Mouse (Mus musculus) hindbrain, embryonic 13.5 days (tissue): Measurements from ENCODE around the gene Rap1gds1. TPM values are rescaled to one million over a fixed set of nuclear protein-coding genes. Genes with fewer than 3 reads are reported as not detected.
A peak's percentile ranks its signal among the peaks of the same experiment; 100 is the strongest.

Experiments used
- ATAC-seq: fragments of 200-750 bp; cut with Nextera tagmentation; 2 replicates; pipeline ENCODE4 v1.8.0; 2017; ENCODE audit warnings: moderate TSS enrichment; ENCODE audit not compliant: low FRiP score
- H3K27ac ChIP-seq: fragments of 300-500 bp; sonication (generic); 2 replicates; pipeline ENCODE4 v1.5.1; 2015; ENCODE audit warnings: inconsistent platforms, mild to moderate bottlenecking, moderate library complexity
- H3K27me3 ChIP-seq: fragments of 300-500 bp; sonication (generic); 2 replicates; pipeline ENCODE4 v1.6.1; 2015; ENCODE audit warnings: mild to moderate bottlenecking, inconsistent platforms
- H3K36me3 ChIP-seq: fragments of 300-500 bp; sonication (generic); 2 replicates; pipeline ENCODE4 v1.6.1; 2015; ENCODE audit warnings: mild to moderate bottlenecking, inconsistent platforms
- H3K4me1 ChIP-seq: fragments of 300-500 bp; sonication (generic); replicated peaks from 2 replicates; pipeline ENCODE4 v1.6.1; 2015; ENCODE audit warnings: inconsistent platforms
- H3K4me2 ChIP-seq: fragments of 300-500 bp; sonication (generic); 2 replicates; pipeline ENCODE4 v1.6.1; 2015; ENCODE audit warnings: inconsistent platforms, mild to moderate bottlenecking, moderate library complexity
- H3K4me3 ChIP-seq: fragments of 300-500 bp; sonication (generic); 2 replicates; pipeline ENCODE4 v1.5.1; 2015; ENCODE audit warnings: mild to moderate bottlenecking, inconsistent platforms
- H3K9ac ChIP-seq: fragments of 300-500 bp; sonication (generic); 2 replicates; pipeline ENCODE4 v1.6.1; 2015; ENCODE audit warnings: mild to moderate bottlenecking, inconsistent platforms
- H3K9me3 ChIP-seq: fragments of 300-500 bp; sonication (generic); 2 replicates; pipeline ENCODE4 v1.6.1; 2016; ENCODE audit warnings: inconsistent platforms
- WGBS: fragments of 180-500 bp; shearing (Covaris S2); methylation state at CpG from one replicate; pipeline ENCODE4 v1.1.7; 2015; 5-methylcytosine and 5-hydroxymethylcytosine counted together
- polyA plus RNA-seq: library from polyadenylated mRNA; unstranded; fragments of >200 nt; fragmentation: Nextera tagmentation; extraction: Ambion mirVana; gene quantifications from 2 replicates; pipeline ENCODE4 v1.2.1, GENCODE M21; 2015

The Rap1gds1 gene
- polyA plus RNA-seq, 1 experiment from 2014 or later = 67.3 TPM

DNA sequence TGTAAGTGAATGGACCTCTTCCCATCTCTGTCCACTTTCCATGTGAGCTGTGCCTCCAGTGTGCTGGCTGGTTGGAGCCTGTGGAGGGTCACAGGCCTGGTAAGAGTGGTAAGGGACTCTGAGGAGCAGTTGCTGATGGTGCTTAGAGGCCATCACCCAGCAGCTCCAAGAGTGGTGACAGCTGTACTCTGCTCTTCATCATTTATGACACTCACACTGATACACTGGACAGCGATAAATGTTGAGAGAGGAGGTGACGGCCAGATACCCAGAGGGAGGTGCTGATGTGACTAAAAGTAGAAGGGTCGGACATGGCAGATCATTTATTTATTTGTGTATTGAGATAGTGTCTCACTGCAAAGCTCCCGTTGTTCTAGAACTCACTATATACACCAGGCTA is 156.8 kb downstream of the Rap1gds1 start:
- Histone ChIP-seq H3K4me3 (no peak overlapping the region), H3K27me3 (no peaks in the 10 kb centered on the region), H3K9ac (no peak overlapping the region), H3K4me2 (no peak overlapping the region), H3K4me1 (no peaks in the 10 kb centered on the region), H3K9me3 (no peaks in the 10 kb centered on the region), H3K36me3 (peaks cover 4% of the 10 kb centered on the region), H3K27ac (no peak overlapping the region)
- no peak for ATAC-seq
- 95% methylated on average over 4 of the region's 4 CpGs for WGBS

DNA sequence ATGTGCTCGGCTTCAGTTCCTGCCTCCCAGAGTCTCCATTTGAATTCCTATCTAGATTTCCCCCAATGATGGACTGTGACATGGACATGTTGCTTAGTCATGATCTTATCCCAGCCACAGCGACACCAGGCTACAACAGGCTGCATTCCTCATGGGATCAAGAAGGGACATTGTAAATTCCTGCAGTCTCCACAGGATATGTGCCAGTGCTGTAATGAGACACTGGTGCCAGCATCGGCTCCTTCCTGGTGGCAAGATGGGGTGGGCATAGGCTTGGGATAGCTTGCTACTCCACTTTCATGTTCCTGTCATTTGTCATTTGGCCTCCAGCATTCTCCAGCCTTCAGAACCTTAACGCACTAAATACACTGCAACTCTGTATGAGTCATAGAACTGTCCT is 158.0 kb downstream of the Rap1gds1 start:
- Histone ChIP-seq H3K27me3 (no peaks in the 10 kb centered on the region), H3K9ac (no peak overlapping the region), H3K36me3 (peaks cover 4% of the 10 kb centered on the region), H3K4me1 (no peaks in the 10 kb centered on the region), H3K9me3 (no peaks in the 10 kb centered on the region), H3K4me3 (no peak overlapping the region), H3K27ac (no peak overlapping the region), H3K4me2 (no peak overlapping the region)
- 87% methylated on average over 4 of the region's 4 CpGs for WGBS
- ATAC-seq = no peak

- WGBS = 94% methylated on average over 4 of the region's 4 CpGs
- Histone ChIP-seq H3K4me2 (no peak overlapping the region), H3K27me3 (no peaks in the 10 kb centered on the region), H3K36me3 (peaks cover 4% of the 10 kb centered on the region), H3K9ac (no peak overlapping the region), H3K9me3 (no peaks in the 10 kb centered on the region), H3K4me1 (no peaks in the 10 kb centered on the region), H3K27ac (no peak overlapping the region), H3K4me3 (no peak overlapping the region)
- ATAC-seq = no peak
Observed at GRCm38 (mm10) chr3:138916591-138916990, 158.4 kb downstream of the Rap1gds1 start.

DNA sequence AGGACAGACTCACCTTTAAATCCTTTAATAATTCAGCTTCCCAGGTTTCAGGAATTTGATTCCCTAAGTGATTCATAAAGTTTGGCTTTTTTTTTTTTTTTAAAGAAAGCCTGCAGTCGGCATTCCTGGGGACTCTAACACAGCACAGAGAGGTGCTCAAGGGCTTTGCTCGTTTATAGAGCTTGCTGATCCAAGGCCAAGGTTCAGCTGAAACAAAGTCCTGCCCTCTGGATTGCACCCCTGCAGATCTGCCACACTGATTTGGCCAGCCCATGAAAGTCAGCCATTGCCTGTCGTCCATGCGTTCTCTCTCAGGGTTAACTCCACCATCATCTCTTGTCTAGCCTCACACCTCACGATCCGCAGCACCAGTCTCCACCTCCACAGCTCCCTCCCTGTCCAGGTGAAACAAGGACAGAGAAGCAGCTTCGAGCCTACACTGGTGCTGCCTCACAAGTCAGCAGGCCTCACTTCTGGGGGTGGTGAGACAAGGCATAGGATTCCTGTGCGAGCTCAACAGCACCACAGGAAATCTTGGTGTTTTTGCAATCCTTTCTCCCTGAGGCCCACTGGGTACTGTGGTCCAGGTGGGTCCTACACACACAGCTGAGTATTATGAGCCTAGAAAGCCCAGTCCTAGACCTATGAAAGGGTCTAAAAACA is 160.2 kb downstream of the Rap1gds1 start:
- 73% methylated on average over 8 of the region's 8 CpGs for WGBS
- H3K4me2 ChIP-seq = no peak overlapping the region
- no peak overlapping the region for H3K9ac ChIP-seq
- no peak for ATAC-seq
- H3K9me3 ChIP-seq = no peaks in the 10 kb centered on the region
- H3K27ac ChIP-seq = no peak overlapping the region
- H3K36me3 ChIP-seq = peaks cover 3% of the 10 kb centered on the region
- H3K4me3 ChIP-seq = no peak overlapping the region
- H3K4me1 ChIP-seq = no peaks in the 10 kb centered on the region
- no peaks in the 10 kb centered on the region for H3K27me3 ChIP-seq

DNA sequence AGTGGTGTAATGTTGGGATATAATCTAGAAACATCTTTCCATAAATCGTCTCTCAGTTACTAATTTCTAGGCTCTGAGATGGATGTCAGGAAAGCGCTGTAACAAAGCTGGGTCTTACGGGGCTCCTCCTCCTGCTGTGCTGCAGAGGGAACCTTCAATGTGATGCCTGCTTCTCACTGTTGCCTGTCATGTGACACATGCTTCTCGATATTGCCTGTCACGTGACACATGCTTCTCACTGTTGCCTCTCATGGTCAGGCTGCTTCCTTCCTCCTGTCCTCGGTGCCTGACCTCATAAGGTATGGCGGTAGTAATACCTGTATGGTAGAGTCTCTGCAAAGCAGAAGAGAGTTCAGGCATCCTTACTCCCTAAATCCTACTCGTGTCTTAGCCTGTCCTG is 162.5 kb downstream of the Rap1gds1 start:
- H3K36me3 ChIP-seq = no peaks in the 10 kb centered on the region
- WGBS = 91% methylated on average over 8 of the region's 8 CpGs
- H3K27me3 ChIP-seq = no peaks in the 10 kb centered on the region
- H3K9ac ChIP-seq = no peak overlapping the region
- no peaks in the 10 kb centered on the region for H3K9me3 ChIP-seq
- no peak overlapping the region for H3K4me3 ChIP-seq
- no peak overlapping the region for H3K4me2 ChIP-seq
- H3K27ac ChIP-seq = no peak overlapping the region
- no peak for ATAC-seq
- H3K4me1 ChIP-seq = no peaks in the 10 kb centered on the region

DNA sequence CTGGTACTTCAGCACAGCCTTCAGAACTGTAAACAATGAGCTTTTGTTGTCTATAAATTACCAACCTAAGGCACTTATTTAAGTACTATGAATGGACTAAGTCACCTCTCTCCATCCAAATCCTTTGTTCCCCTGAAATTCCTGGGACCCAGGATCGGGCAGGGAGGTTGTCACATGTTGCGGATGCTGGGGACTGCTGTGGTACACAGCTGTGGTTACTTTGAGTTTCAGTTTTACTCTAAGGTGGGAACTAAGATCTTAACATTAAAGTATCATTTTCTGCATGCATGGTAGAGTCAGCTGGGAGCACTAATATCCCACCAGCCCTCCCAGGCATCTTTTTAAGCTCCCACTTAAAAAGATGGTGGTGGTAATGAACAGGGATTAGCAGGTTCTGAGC is 165.7 kb downstream of the Rap1gds1 start:
- no peaks in the 10 kb centered on the region for H3K27me3 ChIP-seq
- no peak overlapping the region for H3K4me2 ChIP-seq
- WGBS = 91% methylated on average over 2 of the region's 2 CpGs
- no peak overlapping the region for H3K27ac ChIP-seq
- H3K36me3 ChIP-seq = no peaks in the 10 kb centered on the region
- H3K4me3 ChIP-seq = no peak overlapping the region
- no peak for ATAC-seq
- H3K4me1 ChIP-seq = peaks cover 8% of the 10 kb centered on the region
- no peak overlapping the region for H3K9ac ChIP-seq
- H3K9me3 ChIP-seq = no peaks in the 10 kb centered on the region

DNA sequence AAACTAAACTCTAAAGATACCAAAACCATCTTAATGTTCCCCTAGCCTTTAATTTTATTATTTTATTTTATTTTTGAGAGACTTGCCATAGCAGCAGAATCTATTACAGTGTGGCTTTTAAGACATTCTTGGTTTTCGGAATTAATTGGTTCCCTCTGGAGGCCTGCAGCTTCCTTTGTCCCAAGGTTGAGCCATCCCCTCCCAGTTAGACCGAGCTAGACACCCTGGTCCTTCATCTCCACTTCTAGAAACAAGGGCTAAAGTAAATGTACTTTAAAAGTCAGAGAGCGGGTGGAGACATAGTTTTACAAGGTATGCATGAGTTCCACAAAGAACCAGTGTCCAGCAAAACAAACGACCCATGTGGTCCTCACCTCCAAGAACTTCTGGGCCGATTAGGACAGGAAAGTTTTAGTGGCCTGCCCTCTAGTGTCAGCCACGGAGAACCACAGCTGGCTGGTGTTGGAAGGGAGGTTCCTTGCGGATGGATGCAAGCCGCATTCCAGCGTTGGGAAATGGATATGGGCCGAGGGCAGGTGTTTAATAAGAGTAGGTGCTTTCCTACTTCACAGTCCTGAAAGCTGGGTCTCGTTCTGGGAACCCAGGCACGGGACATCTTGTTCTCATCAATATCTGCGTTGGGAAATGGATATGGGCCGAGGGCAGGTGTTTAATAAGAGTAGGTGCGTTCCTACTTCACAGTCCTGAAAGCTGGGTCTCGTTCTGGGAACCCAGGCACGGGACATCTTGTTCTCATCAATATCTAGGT is 168.7 kb downstream of the Rap1gds1 start:
- peaks cover 8% of the 10 kb centered on the region for H3K4me1 ChIP-seq
- no peak overlapping the region for H3K9ac ChIP-seq
- no peaks in the 10 kb centered on the region for H3K9me3 ChIP-seq
- no peak overlapping the region; the same call in 1 of the 2 replicates for H3K27ac ChIP-seq
- 32% methylated on average over 17 of the region's 17 CpGs for WGBS
- H3K4me2 ChIP-seq = no peak overlapping the region
- no peaks in the 10 kb centered on the region for H3K27me3 ChIP-seq
- ATAC-seq = peak; percentile 66
- peaks cover 21% of the 10 kb centered on the region for H3K36me3 ChIP-seq
- no peak overlapping the region for H3K4me3 ChIP-seq

DNA sequence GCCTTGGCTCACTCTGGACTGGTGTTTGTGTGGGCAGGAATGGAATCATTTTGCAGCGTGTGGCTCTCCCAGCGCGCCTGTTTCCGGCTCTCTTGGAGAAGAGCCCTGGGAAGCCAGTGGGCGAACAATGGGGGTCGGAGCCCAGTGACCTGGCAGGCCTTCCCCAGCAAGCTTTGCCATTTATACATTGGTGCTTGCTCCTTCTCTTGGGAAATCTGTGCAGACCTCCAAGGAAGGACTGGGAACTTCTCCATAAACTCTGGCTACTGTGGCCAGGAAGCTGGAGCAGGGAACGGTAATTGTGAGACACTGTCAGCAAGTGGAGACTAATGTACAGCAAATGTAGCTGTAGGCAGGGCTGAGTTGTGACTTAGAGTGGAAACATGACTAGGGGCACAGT is 169.3 kb downstream of the Rap1gds1 start:
- Histone ChIP-seq H3K4me2 (no peak overlapping the region), H3K27ac (peak overlapping the region; percentile 60), H3K9ac (no peak overlapping the region), H3K9me3 (no peaks in the 10 kb centered on the region), H3K36me3 (peaks cover 26% of the 10 kb centered on the region), H3K4me1 (peaks cover 8% of the 10 kb centered on the region), H3K27me3 (no peaks in the 10 kb centered on the region), H3K4me3 (no peak overlapping the region)
- no peak for ATAC-seq
- WGBS = 25% methylated on average over 7 of the region's 7 CpGs

- Histone ChIP-seq H3K36me3 (peaks cover 68% of the 10 kb centered on the region), H3K4me1 (peaks cover 3% of the 10 kb centered on the region), H3K27me3 (no peaks in the 10 kb centered on the region), H3K9ac (no peak overlapping the region), H3K27ac (no peak overlapping the region), H3K4me2 (no peak overlapping the region), H3K4me3 (no peak overlapping the region), H3K9me3 (no peaks in the 10 kb centered on the region)
- no peak for ATAC-seq
- WGBS = 87% methylated on average over 9 of the region's 9 CpGs
Observed at GRCm38 (mm10) chr3:138900571-138901141, 174.3 kb downstream of the Rap1gds1 start.

DNA sequence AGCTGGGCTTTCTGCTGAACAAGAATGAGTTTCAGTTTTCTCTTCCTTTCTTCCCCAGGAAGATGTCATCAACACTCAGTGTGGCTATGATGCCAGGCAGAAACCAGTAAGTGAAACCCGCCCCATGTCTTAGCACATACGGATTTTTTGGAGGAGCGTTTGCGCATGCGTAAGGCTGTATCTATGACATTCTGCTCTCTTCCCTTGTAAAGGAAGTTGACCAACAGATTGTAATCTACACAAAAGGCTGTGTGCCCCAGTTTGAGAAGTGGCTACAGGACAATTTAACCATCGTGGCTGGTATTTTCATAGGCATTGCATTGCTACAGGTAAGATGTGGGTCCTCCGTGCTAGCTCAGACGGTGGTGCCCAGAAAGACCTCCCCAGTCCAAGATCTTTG is 176.9 kb downstream of the Rap1gds1 start:
- no peak overlapping the region for H3K9ac ChIP-seq
- H3K27ac ChIP-seq = no peak overlapping the region
- no peaks in the 10 kb centered on the region for H3K9me3 ChIP-seq
- H3K27me3 ChIP-seq = no peaks in the 10 kb centered on the region
- H3K4me1 ChIP-seq = peaks cover 8% of the 10 kb centered on the region
- H3K36me3 ChIP-seq = peaks cover 66% of the 10 kb centered on the region
- ATAC-seq = no peak
- H3K4me3 ChIP-seq = no peak overlapping the region
- no peak overlapping the region for H3K4me2 ChIP-seq
- WGBS = 96% methylated on average over 8 of the region's 8 CpGs

- Histone ChIP-seq H3K9me3 (no peaks in the 10 kb centered on the region), H3K4me1 (peaks cover 8% of the 10 kb centered on the region), H3K27ac (no peak overlapping the region), H3K4me2 (no peak overlapping the region), H3K9ac (no peak overlapping the region), H3K36me3 (peaks cover 62% of the 10 kb centered on the region), H3K27me3 (no peaks in the 10 kb centered on the region), H3K4me3 (no peak overlapping the region)
- ATAC-seq = no peak
- 90% methylated on average over 11 of the region's 11 CpGs for WGBS
Observed at GRCm38 (mm10) chr3:138897500-138897899, 177.5 kb downstream of the Rap1gds1 start.

- Histone ChIP-seq H3K36me3 (peaks cover 27% of the 10 kb centered on the region), H3K27ac (peak overlapping the region; percentile 36), H3K4me3 (no peak overlapping the region), H3K9ac (peak overlapping the region; percentile 35; the same call in 1 of the 2 replicates), H3K27me3 (no peaks in the 10 kb centered on the region), H3K4me1 (peaks cover 19% of the 10 kb centered on the region), H3K4me2 (no peak overlapping the region), H3K9me3 (no peaks in the 10 kb centered on the region)
- no peak for ATAC-seq
- WGBS = 46% methylated on average over 5 of the region's 5 CpGs
Observed at GRCm38 (mm10) chr3:138893520-138893919, 181.5 kb downstream of the Rap1gds1 start.
